Mouse (Mus musculus) urinary bladder, postnatal 10 days (tissue): ENCODE results near the gene Gng8.

Source experiments
- DNase-seq: peaks from one replicate; pipeline ENCODE4 v3.0.0; 2022; ENCODE audit warnings: low spot score

The Gng8 gene

DNA sequence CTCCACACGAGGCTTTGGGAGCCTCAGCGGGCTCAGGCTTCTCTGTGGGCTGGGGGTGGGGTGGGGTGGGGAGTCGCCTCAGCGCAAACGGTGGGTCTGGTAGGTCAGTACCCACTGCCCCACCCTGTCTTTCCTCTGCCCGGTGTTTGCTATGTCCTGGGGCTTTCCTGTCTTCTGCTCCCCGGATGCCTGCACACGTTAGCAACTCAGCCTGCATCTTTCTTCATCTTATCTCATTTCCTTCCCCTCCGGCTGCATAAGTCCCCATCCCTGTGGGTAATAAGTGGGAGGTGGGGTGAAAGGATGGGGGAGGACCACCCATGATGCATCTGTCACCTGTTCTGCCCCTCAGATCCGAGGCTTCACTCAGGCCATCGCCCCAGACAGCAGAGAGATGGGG, 16.8 kb downstream of the Gng8 start:
- DNase-seq = no peak

- DNase-seq = no peak
These were observed 17.3 kb downstream of the Gng8 start for GRCm38 (mm10) chr7:16908859-16909258.

DNA sequence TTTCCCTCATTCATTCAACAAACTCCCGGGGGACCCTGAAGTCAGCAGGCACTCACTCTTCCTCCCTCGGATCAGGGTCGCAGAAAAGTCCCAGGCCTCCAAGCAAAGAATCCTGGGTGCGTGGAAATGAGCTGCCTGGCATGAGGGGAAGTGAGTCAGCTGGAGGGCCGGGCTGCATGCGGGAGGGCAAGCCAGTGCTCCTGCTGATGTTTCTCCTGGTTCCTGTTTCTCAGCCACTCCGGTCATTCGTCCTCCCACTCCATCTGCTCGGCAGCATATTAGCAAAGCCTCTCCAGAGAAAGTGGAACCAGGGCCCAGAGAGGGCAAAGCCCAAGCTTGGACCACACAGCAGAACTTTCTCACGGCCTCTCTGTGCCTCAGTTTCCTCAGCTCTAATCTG, 18.3 kb downstream of the Gng8 start:
- DNase-seq = no peak

GRCm38 (mm10) chr7:16911904-16912303, 20.3 kb downstream of the Gng8 start:
- DNase-seq = no peak

DNA sequence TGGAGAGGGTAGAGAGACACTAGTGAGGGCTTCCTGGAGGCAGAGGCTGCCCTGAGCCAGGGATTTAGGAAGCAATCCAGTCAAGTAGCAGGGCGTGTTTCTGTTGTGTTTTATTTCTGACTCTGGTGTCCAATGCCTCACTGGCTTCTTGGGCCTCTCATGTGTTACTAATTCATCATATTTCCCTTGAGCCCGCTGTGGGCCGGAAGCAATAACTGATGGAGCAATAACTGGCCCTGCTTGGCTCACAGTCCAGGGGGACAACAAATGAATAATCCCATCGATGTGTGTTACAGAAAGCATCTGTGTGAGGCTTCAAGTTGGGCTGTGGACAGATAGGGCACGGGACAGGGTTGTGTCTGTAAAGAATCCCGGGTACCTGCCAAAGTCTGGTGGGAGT, 20.8 kb downstream of the Gng8 start:
- DNase-seq = no peak

GRCm38 (mm10) chr7:16913806-16914452, 22.3 kb downstream of the Gng8 start:
- no peak for DNase-seq

GRCm38 (mm10) chr7:16914453-16915343, 23.1 kb downstream of the Gng8 start:
- DNase-seq = no peak

DNA sequence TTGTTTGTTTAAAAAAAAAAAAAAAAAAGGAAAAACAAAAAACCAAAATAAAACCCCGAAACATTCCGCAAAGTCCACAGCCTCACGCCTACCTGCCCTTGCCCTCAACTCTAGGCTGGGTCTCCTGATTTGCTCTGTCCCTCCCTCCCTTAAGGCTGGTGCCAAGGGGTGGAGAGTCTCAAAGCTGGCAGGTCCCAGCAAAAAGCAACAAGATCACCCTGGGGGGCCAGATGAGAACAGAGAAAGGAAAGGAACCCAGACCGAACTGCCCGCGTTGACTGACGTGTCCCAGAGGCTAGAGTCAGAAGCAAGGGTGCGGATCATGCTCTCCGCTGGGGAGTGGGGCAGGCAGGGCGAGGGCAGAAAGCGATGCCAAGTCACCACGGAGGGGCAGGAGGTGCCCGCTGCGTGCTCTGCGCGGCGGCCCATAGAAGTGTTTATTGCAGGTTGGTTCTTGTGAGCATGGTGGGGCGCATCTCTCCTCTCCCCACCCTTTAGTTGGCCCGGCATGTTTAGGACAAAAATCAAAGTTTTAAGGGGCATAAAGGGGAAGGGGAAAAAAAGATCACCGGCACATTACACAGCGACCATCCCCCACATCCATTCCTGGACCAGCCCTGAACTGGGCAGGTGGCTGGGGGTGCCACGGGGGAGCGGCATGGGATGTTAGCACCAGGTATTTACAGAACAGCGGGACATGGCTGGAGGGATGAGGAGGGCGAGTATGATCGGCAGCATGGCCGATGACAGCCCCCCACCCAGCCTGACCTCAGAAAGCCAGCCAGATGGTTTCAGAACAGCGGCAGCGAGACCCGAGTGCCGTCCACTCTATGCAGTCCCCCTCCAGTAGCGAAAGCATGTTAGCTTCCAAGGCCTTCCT, 24.1 kb downstream of the Gng8 start:
- no peak for DNase-seq

DNA sequence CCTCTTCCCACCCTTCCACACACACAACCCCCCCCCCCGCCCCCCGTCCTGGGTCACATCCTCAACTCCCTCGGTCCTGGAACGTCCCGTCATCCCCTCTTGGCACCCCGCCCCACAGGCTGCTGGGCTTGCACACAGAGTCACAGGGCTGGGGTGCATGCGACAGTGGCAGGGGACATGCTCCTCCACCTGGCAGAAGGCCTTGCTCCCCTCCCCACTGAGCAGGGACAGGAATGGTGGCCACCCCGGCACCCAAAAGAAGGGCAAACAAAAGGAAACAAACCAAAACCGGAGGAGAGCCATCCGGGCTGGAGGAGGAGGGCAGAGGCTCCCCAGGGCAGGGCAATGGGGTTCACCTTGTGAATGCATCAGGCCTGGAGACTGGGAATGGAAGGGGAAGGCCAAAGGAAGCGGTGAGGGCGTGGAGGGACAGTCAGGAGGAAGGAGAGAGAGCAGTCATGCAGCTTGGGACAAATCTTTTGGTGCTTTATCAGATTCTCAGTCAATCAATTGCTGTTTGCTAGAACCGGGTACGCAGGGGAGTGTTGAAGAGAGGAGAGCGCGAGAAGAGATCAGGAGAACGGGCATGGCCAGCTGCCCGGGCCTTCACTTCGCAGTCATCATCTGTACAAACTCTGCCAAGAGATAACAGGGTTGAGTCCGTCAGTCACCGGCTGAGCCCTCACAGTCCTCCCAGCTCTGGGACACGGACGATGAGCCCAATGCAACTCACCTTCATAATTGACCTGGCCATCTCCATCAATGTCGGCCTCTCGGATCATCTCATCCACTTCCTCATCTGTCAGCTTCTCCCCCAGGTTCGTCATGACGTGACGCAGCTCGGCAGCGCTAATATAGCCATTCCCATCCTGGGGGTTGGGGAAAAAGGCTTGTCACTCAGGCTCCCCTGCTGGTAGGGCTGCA, 25.0 kb downstream of the Gng8 start:
- DNase-seq = no peak

- no peak for DNase-seq
These were observed 25.9 kb downstream of the Gng8 start for GRCm38 (mm10) chr7:16917447-16917846.

GRCm38 (mm10) chr7:16918014-16918413, 26.4 kb downstream of the Gng8 start:
- no peak for DNase-seq

DNA sequence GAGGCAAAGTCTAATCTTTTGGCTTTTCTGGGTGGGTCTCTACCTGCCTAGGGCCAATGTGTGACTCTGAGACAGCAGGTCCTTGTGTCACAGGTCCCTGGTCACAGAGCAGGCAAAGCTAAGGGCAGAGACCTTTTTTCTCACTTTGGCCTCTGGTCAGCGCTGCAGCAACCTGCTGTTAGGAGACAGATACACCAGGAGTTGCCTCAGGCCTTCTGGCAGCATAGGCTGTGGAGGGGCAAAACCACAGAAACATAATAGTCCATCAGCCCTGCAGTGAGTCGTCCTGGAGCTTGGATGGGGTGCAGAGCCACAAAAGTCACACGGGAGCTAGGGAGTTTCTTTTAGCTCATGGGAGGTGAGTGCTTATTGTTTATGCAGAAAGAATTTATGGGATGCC, 27.1 kb downstream of the Gng8 start:
- DNase-seq = no peak

- DNase-seq = no peak
These were observed 28.0 kb downstream of the Gng8 start for GRCm38 (mm10) chr7:16919395-16920149.

GRCm38 (mm10) chr7:16920150-16920579, 28.6 kb downstream of the Gng8 start:
- DNase-seq = no peak

GRCm38 (mm10) chr7:16920818-16921791, 29.5 kb downstream of the Gng8 start:
- no peak for DNase-seq

- no peak for DNase-seq
These were observed 30.3 kb downstream of the Gng8 start for GRCm38 (mm10) chr7:16921881-16922335.

GRCm38 (mm10) chr7:16922360-16922973, 30.9 kb downstream of the Gng8 start:
- no peak for DNase-seq

GRCm38 (mm10) chr7:16923283-16924036, 31.9 kb downstream of the Gng8 start:
- no peak for DNase-seq
